In the genomic region with DNA sequence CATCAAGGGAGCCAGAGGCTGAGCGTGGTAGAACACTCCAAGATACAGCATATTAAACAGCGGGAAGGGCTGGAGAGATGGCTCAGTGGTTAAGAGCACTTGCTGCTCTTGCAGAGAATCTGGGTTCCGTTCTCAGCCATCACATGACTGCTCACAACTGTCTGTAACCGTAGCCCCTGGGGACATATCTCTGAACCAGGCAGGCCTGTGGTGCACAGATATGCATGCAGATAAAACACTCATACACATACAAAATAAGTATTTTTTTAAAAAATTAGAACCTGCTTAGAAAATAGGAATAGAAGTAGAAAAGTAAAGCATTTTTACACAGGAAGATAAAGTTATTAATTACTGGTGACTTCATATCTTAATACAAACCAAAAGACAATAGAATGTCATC, we compare ENCODE assay signal across 20 mouse cellular contexts. TPM values are rescaled to one million over a fixed set of nuclear protein-coding genes. Genes with fewer than 3 reads are reported as not detected.
DNase-seq lines count a peak whose midpoint lies in the region; ATAC-seq and TF ChIP-seq lines count a peak whose summit lies in the region.
"Had no signal": no experiment of that assay in that cellular context is flagged by ENCODE, and none has a peak within 500 bp of the region (broad histone marks: within the 10 kb centered on the region; RNA-seq: fewer than 3 reads in every experiment).

No protein-coding gene starts in this region.

- H3K4me2 ChIP-seq in liver, embryonic 16.5 days (ENCODE audit: low read depth, low read length): peak overlapping the region; percentile 10; the same call in 1 of the 2 replicates
- no peak overlapping the region for H3K4me2 ChIP-seq in hindbrain, embryonic 11.5 days (replicated peaks; ENCODE audit: low read depth, low read length)
- H3K4me2 ChIP-seq in intestine, postnatal 0 days (replicated peaks; ENCODE audit: low read depth): no peak overlapping the region
- H3K4me2 ChIP-seq: hindbrain, embryonic 14.5 days; intestine, embryonic 15.5 days; midbrain, embryonic 11.5 days; neural tube, embryonic 15.5 days; stomach, embryonic 15.5 days had no signal

- H3K4me3 ChIP-seq in liver, embryonic 16.5 days (ENCODE audit: low read depth, low read length): no peak overlapping the region
- no peak overlapping the region for H3K4me3 ChIP-seq in hindbrain, embryonic 11.5 days (ENCODE audit: low read depth, low read length)
- H3K4me3 ChIP-seq in intestine, postnatal 0 days (ENCODE audit: low read depth, low read length): no peak overlapping the region
- H3K4me3 ChIP-seq: intestine, embryonic 15.5 days; limb, embryonic 10.5 days; neural tube, embryonic 15.5 days; stomach, embryonic 15.5 days had no signal

- H3K4me1 ChIP-seq in liver, embryonic 16.5 days (ENCODE audit: control insufficient read depth, low read depth, low read length): peaks cover 7% of the 10 kb centered on the region
- no peaks in the 10 kb centered on the region for H3K4me1 ChIP-seq in hindbrain, embryonic 11.5 days (replicated peaks; ENCODE audit: control insufficient read depth, insufficient read depth, low read length)
- 0 out of 2 replicates have a peak, but pooled peaks cover 12% of the 10 kb centered on the region for H3K4me1 ChIP-seq in intestine, postnatal 0 days (replicated peaks; ENCODE audit: control insufficient read depth, insufficient read depth, low read length)
- H3K4me1 ChIP-seq: intestine, embryonic 15.5 days; stomach, embryonic 15.5 days had no signal

- no peak overlapping the region for H3K27ac ChIP-seq in liver, embryonic 16.5 days (ENCODE audit: low read length)
- H3K27ac ChIP-seq in hindbrain, embryonic 11.5 days (ENCODE audit: low read depth, low read length): no peak overlapping the region
- no peak overlapping the region for H3K27ac ChIP-seq in intestine, postnatal 0 days (ENCODE audit: low read depth, low read length)
- H3K27ac ChIP-seq: hindbrain, embryonic 14.5 days; intestine, embryonic 15.5 days; kidney, postnatal 0 days; limb, embryonic 10.5 days; neural tube, embryonic 15.5 days; stomach, embryonic 15.5 days had no signal

- H3K9me3 ChIP-seq in liver, embryonic 16.5 days (replicated peaks; ENCODE audit: control insufficient read depth, low read length): no peaks in the 10 kb centered on the region
- no peaks in the 10 kb centered on the region for H3K9me3 ChIP-seq in hindbrain, embryonic 11.5 days (ENCODE audit: control insufficient read depth, low read length)
- H3K9me3 ChIP-seq in intestine, postnatal 0 days (ENCODE audit: control insufficient read depth): no peaks in the 10 kb centered on the region
- H3K9me3 ChIP-seq: intestine, embryonic 15.5 days; limb, embryonic 10.5 days; neural tube, embryonic 15.5 days; stomach, embryonic 15.5 days had no signal

- no peak overlapping the region for H3K9ac ChIP-seq in liver, embryonic 16.5 days (ENCODE audit: low read depth, low read length)
- no peak overlapping the region for H3K9ac ChIP-seq in hindbrain, embryonic 11.5 days (ENCODE audit: low read depth, low read length)
- H3K9ac ChIP-seq in intestine, postnatal 0 days (ENCODE audit: low read depth, low read length): no peak overlapping the region
- H3K9ac ChIP-seq: hindbrain, embryonic 14.5 days; intestine, embryonic 15.5 days; neural tube, embryonic 15.5 days; stomach, embryonic 15.5 days had no signal

- no peak for TF ChIP-seq CTCF in intestine, postnatal 0 days (IDR thresholded peaks at IDR 0.05; ENCODE audit: low read depth)

- no peaks in the 10 kb centered on the region for H3K27me3 ChIP-seq in liver, embryonic 16.5 days (ENCODE audit: control insufficient read depth, insufficient read depth, low read depth, low read length)
- H3K27me3 ChIP-seq in hindbrain, embryonic 11.5 days (ENCODE audit: control insufficient read depth, insufficient read depth, low read length): no peaks in the 10 kb centered on the region
- H3K27me3 ChIP-seq in intestine, postnatal 0 days (replicated peaks; ENCODE audit: control insufficient read depth, insufficient read depth, low read length): no peaks in the 10 kb centered on the region
- H3K27me3 ChIP-seq: intestine, embryonic 15.5 days; neural tube, embryonic 15.5 days; stomach, embryonic 15.5 days had no signal

- peak; percentile 58 for DNase-seq in thymus, postnatal 0 days (ENCODE audit: low spot score)
- no peak for DNase-seq in thymus, postnatal 10 days (ENCODE audit: low spot score in 2 of 2)
- no peak for DNase-seq in urinary bladder, adult 2 months (ENCODE audit: low spot score)
- DNase-seq in hindbrain, embryonic 11.5 days (ENCODE audit: low spot score): no peak
- DNase-seq: cerebellum, adult 11-12 months; cerebellum, postnatal 36 days; lung, adult 2 months; lung, postnatal 36 days; right cerebral cortex, postnatal 4 days had no signal

- H3K36me3 ChIP-seq in liver, embryonic 16.5 days (ENCODE audit: control insufficient read depth, insufficient read depth): no peaks in the 10 kb centered on the region
- no peaks in the 10 kb centered on the region for H3K36me3 ChIP-seq in hindbrain, embryonic 11.5 days (ENCODE audit: control insufficient read depth, insufficient read depth, low read length)
- no peaks in the 10 kb centered on the region for H3K36me3 ChIP-seq in intestine, postnatal 0 days (ENCODE audit: control insufficient read depth, insufficient read depth)
- H3K36me3 ChIP-seq: intestine, embryonic 15.5 days; limb, embryonic 10.5 days; neural tube, embryonic 15.5 days; stomach, embryonic 15.5 days had no signal

- peak; percentile 46 for ATAC-seq in common myeloid progenitor, adult 5-6 weeks (replicated peaks; ENCODE audit: low read depth, poor library complexity, severe bottlenecking)
- ATAC-seq in liver, embryonic 16.5 days (ENCODE audit: low read depth): peak; percentile 75
- ATAC-seq in hindbrain, embryonic 11.5 days (ENCODE audit: low FRiP score): no peak
- no peak for ATAC-seq in intestine, postnatal 0 days
- ATAC-seq: forebrain, embryonic 16.5 days; intestine, embryonic 15.5 days had no signal

- 19% methylated on average over 4 of the region's 4 CpGs for WGBS in liver, embryonic 16.5 days (ENCODE audit: insufficient replicate concordance)
- WGBS in hindbrain, embryonic 11.5 days: 82% methylated on average over 4 of the region's 4 CpGs
- 82% methylated on average over 4 of the region's 4 CpGs for WGBS in intestine, postnatal 0 days

RNA-seq across cellular contexts. Expression of gene Tubb2b, which starts 11.4 kb away (rescaled TPM):
- polyA plus RNA-seq in thymus, postnatal 0 days (2015; fragmentation: Nextera tagmentation; extraction: Ambion mirVana): 34.5 and 37.3 TPM in 2 replicates
- not detected in 2 replicates for total RNA-seq in common myeloid progenitor, adult 5-6 weeks (2017)
- polyA plus RNA-seq in liver, embryonic 16.5 days (2015; fragmentation: Nextera tagmentation; extraction: Ambion mirVana): 0.68 and 1.0 TPM in 2 replicates
- 8.7 and 13.3 TPM in 2 replicates for polyA plus RNA-seq in urinary bladder, adult 2 months (2012; rRNA removed)
- polyA plus RNA-seq in hindbrain, embryonic 11.5 days (2014; fragmentation: Nextera tagmentation; extraction: Ambion mirVana): 318 and 341 TPM in 2 replicates
- polyA plus RNA-seq in intestine, postnatal 0 days (2015; fragmentation: Nextera tagmentation; extraction: Ambion mirVana): 14.1 and 15.4 TPM in 2 replicates

RNA-seq across cellular contexts. Expression of gene Tubb2a, which starts 41.0 kb away (rescaled TPM):
- 204 and 248 TPM in 2 replicates for polyA plus RNA-seq in thymus, postnatal 0 days (2015; fragmentation: Nextera tagmentation; extraction: Ambion mirVana)
- 8.1 and 15.1 TPM in 2 replicates for total RNA-seq in common myeloid progenitor, adult 5-6 weeks (2017)
- polyA plus RNA-seq in liver, embryonic 16.5 days (2015; fragmentation: Nextera tagmentation; extraction: Ambion mirVana): 66.2 and 68.2 TPM in 2 replicates
- 140 and 213 TPM in 2 replicates for polyA plus RNA-seq in urinary bladder, adult 2 months (2012; rRNA removed)
- polyA plus RNA-seq in hindbrain, embryonic 11.5 days (2014; fragmentation: Nextera tagmentation; extraction: Ambion mirVana): 422 and 447 TPM in 2 replicates
- 218 and 292 TPM in 2 replicates for polyA plus RNA-seq in intestine, postnatal 0 days (2015; fragmentation: Nextera tagmentation; extraction: Ambion mirVana)

RNA-seq across cellular contexts. Expression of gene Psmg4, which starts 43.9 kb away (rescaled TPM):
- polyA plus RNA-seq in thymus, postnatal 0 days (2015; fragmentation: Nextera tagmentation; extraction: Ambion mirVana): 158 and 174 TPM in 2 replicates
- 189 and 240 TPM in 2 replicates for total RNA-seq in common myeloid progenitor, adult 5-6 weeks (2017)
- polyA plus RNA-seq in liver, embryonic 16.5 days (2015; fragmentation: Nextera tagmentation; extraction: Ambion mirVana): 27.1 and 27.4 TPM in 2 replicates
- polyA plus RNA-seq in urinary bladder, adult 2 months (2012; rRNA removed): 61.5 and 69.2 TPM in 2 replicates
- 92.0 and 95.8 TPM in 2 replicates for polyA plus RNA-seq in hindbrain, embryonic 11.5 days (2014; fragmentation: Nextera tagmentation; extraction: Ambion mirVana)
- polyA plus RNA-seq in intestine, postnatal 0 days (2015; fragmentation: Nextera tagmentation; extraction: Ambion mirVana): 62.8 and 69.8 TPM in 2 replicates

Comparison
In these comparisons a context has a peak if more than half of its experiments do, and no peak if none do; other contexts are left out.
1. ATAC-seq: peak in common myeloid progenitor, adult 5-6 weeks (single experiment) and liver, embryonic 16.5 days (single experiment); none in hindbrain, embryonic 11.5 days (single experiment) and intestine, postnatal 0 days (single experiment).